Mouse (Mus musculus): Measurements from ENCODE around the gene Pou1f1. TPM values are rescaled to one million over a fixed set of nuclear protein-coding genes. Genes with fewer than 3 reads are reported as not detected.

Gene Pou1f1
- polyA plus RNA-seq, 1 experiment from 2014 or later, result not detected

- H3K27ac ChIP-seq (ENCODE audit: low read length), result no peak overlapping the region
- H3K4me3 ChIP-seq (ENCODE audit: low read length), result no peak overlapping the region
- no peak for ATAC-seq
- H3K4me1 ChIP-seq (ENCODE audit: control insufficient read depth, insufficient read depth, low read length), result no peaks in the 10 kb centered on the region
- no peak overlapping the region for H3K4me2 ChIP-seq (ENCODE audit: low read depth, low read length)
- H3K9ac ChIP-seq (ENCODE audit: low read depth, low read length), result no peak overlapping the region
- WGBS, result 53% methylated on average over 8 of the region's 8 CpGs
- H3K27me3 ChIP-seq (replicated peaks; ENCODE audit: control insufficient read depth, insufficient read depth, low read length), result no peaks in the 10 kb centered on the region
- H3K9me3 ChIP-seq (ENCODE audit: control insufficient read depth, low read length), result no peaks in the 10 kb centered on the region
- H3K36me3 ChIP-seq (ENCODE audit: control insufficient read depth, insufficient read depth, low read length), result no peaks in the 10 kb centered on the region
These were observed 11.4 kb downstream of the Pou1f1 start for GRCm38 (mm10) chr16:65531663-65532062.

GRCm38 (mm10) chr16:65533315-65533999 is 13.1 kb downstream of the Pou1f1 start:
- no peak for ATAC-seq
- H3K9ac ChIP-seq (ENCODE audit: low read depth, low read length), result no peak overlapping the region
- no peak overlapping the region for H3K4me3 ChIP-seq (ENCODE audit: low read length)
- WGBS, result 33% methylated on average over 12 of the region's 12 CpGs
- no peaks in the 10 kb centered on the region for H3K4me1 ChIP-seq (ENCODE audit: control insufficient read depth, insufficient read depth, low read length)
- H3K27me3 ChIP-seq (replicated peaks; ENCODE audit: control insufficient read depth, insufficient read depth, low read length), result no peaks in the 10 kb centered on the region
- no peaks in the 10 kb centered on the region for H3K36me3 ChIP-seq (ENCODE audit: control insufficient read depth, insufficient read depth, low read length)
- no peaks in the 10 kb centered on the region for H3K9me3 ChIP-seq (ENCODE audit: control insufficient read depth, low read length)
- H3K4me2 ChIP-seq (ENCODE audit: low read depth, low read length), result no peak overlapping the region
- no peak overlapping the region for H3K27ac ChIP-seq (ENCODE audit: low read length)

GRCm38 (mm10) chr16:65543676-65544293 is 23.5 kb downstream of the Pou1f1 start:
- Histone ChIP-seq H3K27me3 (replicated peaks; ENCODE audit: control insufficient read depth, insufficient read depth, low read length) (no peaks in the 10 kb centered on the region), H3K9me3 (ENCODE audit: control insufficient read depth, low read length) (no peaks in the 10 kb centered on the region), H3K9ac (ENCODE audit: low read depth, low read length) (no peak overlapping the region), H3K4me3 (ENCODE audit: low read length) (no peak overlapping the region), H3K27ac (ENCODE audit: low read length) (0 out of 2 replicates have a peak overlapping the region, but pooled peaks have one; percentile 19), H3K4me2 (ENCODE audit: low read depth, low read length) (no peak overlapping the region), H3K36me3 (ENCODE audit: control insufficient read depth, insufficient read depth, low read length) (peaks cover 13% of the 10 kb centered on the region; the same call in 1 of the 2 replicates), H3K4me1 (ENCODE audit: control insufficient read depth, insufficient read depth, low read length) (peaks cover 2% of the 10 kb centered on the region; the same call in 1 of the 2 replicates)
- 64% methylated on average over 11 of the region's 11 CpGs for WGBS
- ATAC-seq, result peak; percentile 77

- Histone ChIP-seq H3K4me1 (ENCODE audit: control insufficient read depth, insufficient read depth, low read length) (peaks cover 2% of the 10 kb centered on the region; the same call in 1 of the 2 replicates), H3K4me2 (ENCODE audit: low read depth, low read length) (no peak overlapping the region), H3K9me3 (ENCODE audit: control insufficient read depth, low read length) (no peaks in the 10 kb centered on the region), H3K4me3 (ENCODE audit: low read length) (no peak overlapping the region), H3K27ac (ENCODE audit: low read length) (no peak overlapping the region), H3K9ac (ENCODE audit: low read depth, low read length) (no peak overlapping the region), H3K36me3 (ENCODE audit: control insufficient read depth, insufficient read depth, low read length) (peaks cover 8% of the 10 kb centered on the region), H3K27me3 (replicated peaks; ENCODE audit: control insufficient read depth, insufficient read depth, low read length) (no peaks in the 10 kb centered on the region)
- 72% methylated on average over 7 of the region's 7 CpGs for WGBS
- ATAC-seq, result no peak
These were observed 28.6 kb downstream of the Pou1f1 start for GRCm38 (mm10) chr16:65548960-65549359.

DNA sequence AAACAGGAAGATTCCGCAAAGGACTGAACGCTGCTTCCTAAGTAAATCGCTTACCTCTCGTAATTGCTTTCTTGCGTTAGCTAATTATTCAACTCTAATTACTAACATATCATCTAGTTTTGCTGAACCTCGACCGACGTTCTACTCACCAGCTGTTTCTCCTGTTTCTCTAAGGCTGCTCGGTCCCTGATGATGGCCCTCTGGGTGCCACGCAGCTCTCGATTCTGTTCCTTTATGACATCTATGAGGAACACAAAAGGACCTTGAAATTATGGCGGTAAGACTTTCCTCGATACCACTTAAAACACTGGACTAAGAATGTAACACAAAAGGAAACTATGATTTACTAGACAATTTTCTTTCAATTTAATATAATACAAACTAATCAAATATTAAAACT is 30.5 kb downstream of the Pou1f1 start:
- Histone ChIP-seq H3K9me3 (ENCODE audit: control insufficient read depth, low read length) (no peaks in the 10 kb centered on the region), H3K27me3 (replicated peaks; ENCODE audit: control insufficient read depth, insufficient read depth, low read length) (no peaks in the 10 kb centered on the region), H3K36me3 (ENCODE audit: control insufficient read depth, insufficient read depth, low read length) (peaks cover 3% of the 10 kb centered on the region; the same call in 1 of the 2 replicates), H3K4me1 (ENCODE audit: control insufficient read depth, insufficient read depth, low read length) (peaks cover 2% of the 10 kb centered on the region; the same call in 1 of the 2 replicates), H3K9ac (ENCODE audit: low read depth, low read length) (no peak overlapping the region), H3K4me3 (ENCODE audit: low read length) (no peak overlapping the region), H3K27ac (ENCODE audit: low read length) (no peak overlapping the region), H3K4me2 (ENCODE audit: low read depth, low read length) (no peak overlapping the region)
- ATAC-seq, result no peak
- 90% methylated on average over 13 of the region's 13 CpGs for WGBS

DNA sequence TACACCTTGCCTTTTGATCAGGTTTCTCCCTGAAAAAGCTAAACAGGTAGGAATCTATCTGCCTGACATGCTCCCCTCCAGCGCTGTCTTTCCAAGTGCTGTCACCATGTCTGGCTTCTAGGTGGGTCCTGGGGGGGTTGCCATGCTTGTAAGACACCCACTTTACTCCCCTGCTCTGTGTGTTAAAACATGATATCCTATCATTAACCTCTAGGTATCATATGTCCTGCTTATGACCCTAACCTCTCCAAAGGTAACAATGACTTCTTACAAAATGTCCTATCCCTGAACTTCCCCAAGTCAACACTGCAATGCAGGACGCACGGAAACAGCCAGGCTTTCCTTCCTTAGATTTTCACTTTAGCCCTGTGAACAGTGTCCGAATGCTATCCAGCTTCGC is 34.0 kb downstream of the Pou1f1 start:
- Histone ChIP-seq H3K27me3 (replicated peaks; ENCODE audit: control insufficient read depth, insufficient read depth, low read length) (no peaks in the 10 kb centered on the region), H3K36me3 (ENCODE audit: control insufficient read depth, insufficient read depth, low read length) (peaks cover 3% of the 10 kb centered on the region; the same call in 1 of the 2 replicates), H3K4me3 (ENCODE audit: low read length) (no peak overlapping the region), H3K27ac (ENCODE audit: low read length) (no peak overlapping the region), H3K9ac (ENCODE audit: low read depth, low read length) (no peak overlapping the region), H3K4me1 (ENCODE audit: control insufficient read depth, insufficient read depth, low read length) (peaks cover 4% of the 10 kb centered on the region; the same call in 1 of the 2 replicates), H3K9me3 (ENCODE audit: control insufficient read depth, low read length) (no peaks in the 10 kb centered on the region), H3K4me2 (ENCODE audit: low read depth, low read length) (no peak overlapping the region)
- 89% methylated on average over 5 of the region's 5 CpGs for WGBS
- ATAC-seq, result no peak

- no peak overlapping the region for H3K4me2 ChIP-seq (ENCODE audit: low read depth, low read length)
- no peaks in the 10 kb centered on the region for H3K9me3 ChIP-seq (ENCODE audit: control insufficient read depth, low read length)
- ATAC-seq, result peak; percentile 21
- H3K27me3 ChIP-seq (replicated peaks; ENCODE audit: control insufficient read depth, insufficient read depth, low read length), result no peaks in the 10 kb centered on the region
- H3K36me3 ChIP-seq (ENCODE audit: control insufficient read depth, insufficient read depth, low read length), result peaks cover 3% of the 10 kb centered on the region; the same call in 1 of the 2 replicates
- 69% methylated on average over 5 of the region's 5 CpGs for WGBS
- H3K4me1 ChIP-seq (ENCODE audit: control insufficient read depth, insufficient read depth, low read length), result peaks cover 10% of the 10 kb centered on the region; the same call in 1 of the 2 replicates
- H3K9ac ChIP-seq (ENCODE audit: low read depth, low read length), result no peak overlapping the region
- no peak overlapping the region for H3K27ac ChIP-seq (ENCODE audit: low read length)
- H3K4me3 ChIP-seq (ENCODE audit: low read length), result no peak overlapping the region
These were observed 37.1 kb downstream of the Pou1f1 start for GRCm38 (mm10) chr16:65557369-65557768.

- 64% methylated on average over 2 of the region's 2 CpGs for WGBS
- H3K9me3 ChIP-seq (ENCODE audit: control insufficient read depth, low read length), result no peaks in the 10 kb centered on the region
- H3K9ac ChIP-seq (ENCODE audit: low read depth, low read length), result no peak overlapping the region
- H3K27me3 ChIP-seq (replicated peaks; ENCODE audit: control insufficient read depth, insufficient read depth, low read length), result no peaks in the 10 kb centered on the region
- H3K4me3 ChIP-seq (ENCODE audit: low read length), result no peak overlapping the region
- H3K27ac ChIP-seq (ENCODE audit: low read length), result peak overlapping the region; percentile 68
- peaks cover 14% of the 10 kb centered on the region for H3K4me1 ChIP-seq (ENCODE audit: control insufficient read depth, insufficient read depth, low read length)
- peak; percentile 73 for ATAC-seq
- no peaks in the 10 kb centered on the region for H3K36me3 ChIP-seq (ENCODE audit: control insufficient read depth, insufficient read depth, low read length)
- H3K4me2 ChIP-seq (ENCODE audit: low read depth, low read length), result peak overlapping the region; percentile 30; the same call in 1 of the 2 replicates
These were observed 39.3 kb downstream of the Pou1f1 start for GRCm38 (mm10) chr16:65559591-65559990.

DNA sequence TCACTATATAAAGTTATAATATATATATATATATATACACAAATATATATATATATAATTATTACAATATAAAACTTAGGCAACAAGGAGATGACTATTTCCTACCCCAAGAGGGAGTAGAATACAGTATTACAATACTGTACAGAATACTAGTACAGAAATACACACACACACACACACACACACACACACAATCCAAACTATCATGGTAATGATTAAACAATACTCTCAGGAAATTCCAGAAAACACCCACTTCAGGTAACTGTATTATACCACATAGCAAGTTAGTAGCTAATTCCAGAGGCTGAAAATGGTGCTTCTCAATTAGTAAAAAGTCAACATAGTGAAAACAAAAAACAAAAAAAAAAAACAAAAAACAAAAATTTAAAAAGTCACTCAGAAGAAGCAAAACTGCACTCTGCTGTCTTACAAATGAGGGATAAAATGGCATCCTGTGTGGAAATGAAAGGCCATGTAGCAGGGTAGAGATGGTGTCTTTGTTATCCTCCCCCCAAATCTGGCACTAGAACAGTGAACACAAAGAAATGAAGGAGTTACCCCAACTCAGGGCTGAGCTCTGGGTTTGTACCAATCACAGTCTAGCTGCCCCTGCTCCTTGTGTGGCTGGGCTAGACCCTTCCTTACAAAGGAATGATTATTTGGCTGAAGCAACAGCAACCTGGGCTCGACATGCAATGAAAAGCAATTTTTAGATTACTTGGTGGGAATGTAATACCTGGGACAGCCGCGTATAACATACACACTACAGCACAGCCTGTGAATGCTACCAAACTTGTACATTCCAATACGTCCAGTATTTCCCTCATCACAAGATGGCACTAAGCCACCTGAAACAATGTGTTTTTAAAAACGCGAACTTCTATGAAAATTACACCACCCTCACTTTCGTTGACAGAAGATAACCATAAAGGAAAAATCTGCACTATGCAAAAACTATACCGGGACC is 41.0 kb downstream of the Pou1f1 start:
- Histone ChIP-seq H3K4me2 (ENCODE audit: low read depth, low read length) (peak overlapping the region; percentile 70), H3K27me3 (replicated peaks; ENCODE audit: control insufficient read depth, insufficient read depth, low read length) (no peaks in the 10 kb centered on the region), H3K9ac (ENCODE audit: low read depth, low read length) (peak overlapping the region; percentile 91), H3K27ac (ENCODE audit: low read length) (peak overlapping the region; percentile 85), H3K9me3 (ENCODE audit: control insufficient read depth, low read length) (no peaks in the 10 kb centered on the region), H3K36me3 (ENCODE audit: control insufficient read depth, insufficient read depth, low read length) (no peaks in the 10 kb centered on the region), H3K4me3 (ENCODE audit: low read length) (peak overlapping the region; percentile 94), H3K4me1 (ENCODE audit: control insufficient read depth, insufficient read depth, low read length) (peaks cover 14% of the 10 kb centered on the region)
- no peak for ATAC-seq
- 4% methylated on average over 8 of the region's 8 CpGs for WGBS

All from intestine, embryonic 16.5 days (tissue).